Mouse (Mus musculus) retina, embryonic 14.5 days (tissue): ENCODE measurements around the gene Pvr.
"Not testable (repeated sequence)": the region's sequence is repeated elsewhere in the genome, so short reads cannot be mapped to it uniquely, and the experiment has no call there.

ENCODE experiments used
- DNase-seq: peaks from one replicate; pipeline ENCODE4 v3.0.0-alpha.2; 2015; ENCODE audit warnings: low spot score

Pvr gene

GRCm38 (mm10) chr7:19932877-19933809 is 12.2 kb upstream of the Pvr start:
- DNase-seq = peak; percentile 60

- DNase-seq = peak; percentile 43
Measured at GRCm38 (mm10) chr7:19932133-19932876, 11.3 kb upstream of the Pvr start.

DNA sequence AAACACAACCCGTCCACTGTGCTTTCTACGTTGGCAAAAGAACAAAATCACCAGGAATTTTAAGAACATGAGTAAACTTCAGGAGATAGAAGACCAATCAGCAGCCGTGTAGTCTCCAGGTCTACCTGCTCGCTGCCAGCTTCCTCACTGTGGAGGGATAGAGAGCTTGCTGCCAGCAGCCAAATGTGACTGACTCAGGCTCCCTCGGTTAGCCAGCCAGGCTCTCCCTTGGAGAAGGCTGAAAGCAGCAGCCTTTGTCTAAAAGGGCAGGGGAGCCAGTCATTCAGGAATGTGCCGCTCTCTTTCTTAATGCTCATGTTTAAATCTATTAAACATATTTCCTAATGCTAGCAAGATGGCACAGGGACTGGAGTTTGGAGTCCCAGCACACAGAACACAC is 9.5 kb upstream of the Pvr start:
- not testable (repeated sequence) for DNase-seq

DNA sequence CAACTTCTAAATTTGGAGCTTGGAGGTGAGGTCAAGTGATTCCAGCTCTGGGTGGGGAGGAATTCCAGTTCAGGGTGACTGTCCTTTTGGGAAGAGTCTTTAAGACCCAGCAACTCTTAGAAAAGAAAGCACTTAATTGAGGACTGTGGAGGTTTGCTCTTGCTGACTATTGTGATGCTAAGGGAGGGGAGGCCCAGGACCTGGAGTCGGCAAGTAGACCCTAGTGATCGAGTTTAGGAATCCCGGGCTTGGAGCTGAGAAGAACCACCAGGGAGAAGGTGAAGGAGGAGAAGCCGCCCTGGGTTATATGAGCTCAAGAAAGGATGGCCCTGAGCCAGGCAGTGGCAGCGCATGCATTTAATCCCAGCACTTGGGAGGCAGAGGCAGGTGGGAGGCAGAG is 7.5 kb upstream of the Pvr start:
- DNase-seq = no peak

DNA sequence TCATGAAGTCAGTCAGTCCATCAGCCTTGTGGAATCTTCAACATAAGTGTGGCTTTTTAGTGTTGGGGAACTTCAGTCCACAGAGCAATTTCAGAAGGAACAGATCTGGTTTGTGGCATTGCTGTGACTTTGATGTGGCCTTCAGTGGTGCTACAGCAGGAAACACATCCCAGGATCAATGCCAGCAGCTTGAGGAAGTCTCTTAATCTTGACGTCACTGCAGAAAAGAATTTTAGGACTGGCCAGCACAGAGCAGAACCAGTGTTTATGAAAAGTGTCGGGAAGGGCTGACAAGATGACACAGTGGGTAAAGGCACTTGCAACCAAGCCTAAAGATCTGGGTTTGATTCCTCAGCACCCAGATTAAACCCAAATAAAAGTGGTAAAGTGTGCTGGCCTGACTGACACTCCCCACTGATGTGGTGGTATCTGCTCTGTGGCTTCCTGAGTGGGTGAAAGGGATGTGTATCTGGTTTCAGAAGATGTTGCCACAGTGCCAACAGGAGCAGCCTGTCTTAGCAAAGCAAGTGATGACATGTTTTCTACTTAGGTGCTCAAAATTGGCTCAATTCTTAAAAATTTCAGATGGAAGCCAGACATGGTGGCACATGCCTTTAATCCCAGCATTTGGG is 6.0 kb upstream of the Pvr start:
- DNase-seq = no peak

DNA sequence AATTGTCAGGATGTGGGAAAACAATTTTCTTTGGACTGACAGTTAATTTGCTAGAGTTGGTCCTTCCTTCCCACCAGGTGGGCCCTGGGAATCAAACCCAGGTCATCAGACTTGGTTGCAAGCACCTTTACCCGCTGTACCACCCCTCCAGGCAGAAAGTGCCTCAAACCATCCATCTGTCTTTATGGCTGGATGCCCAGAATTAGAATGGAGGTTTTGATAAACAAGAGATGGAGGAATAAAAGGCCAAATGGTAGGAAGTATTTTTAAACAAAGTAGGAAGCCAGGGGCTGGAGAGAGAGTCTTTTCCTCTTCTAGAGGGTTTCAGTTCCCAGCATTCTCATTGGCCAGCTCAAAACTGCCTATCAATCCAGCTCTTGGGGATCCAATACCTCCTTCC is 4.4 kb upstream of the Pvr start:
- no peak for DNase-seq

- no peak for DNase-seq
Measured at GRCm38 (mm10) chr7:19923797-19924196, 2.8 kb upstream of the Pvr start.

DNA sequence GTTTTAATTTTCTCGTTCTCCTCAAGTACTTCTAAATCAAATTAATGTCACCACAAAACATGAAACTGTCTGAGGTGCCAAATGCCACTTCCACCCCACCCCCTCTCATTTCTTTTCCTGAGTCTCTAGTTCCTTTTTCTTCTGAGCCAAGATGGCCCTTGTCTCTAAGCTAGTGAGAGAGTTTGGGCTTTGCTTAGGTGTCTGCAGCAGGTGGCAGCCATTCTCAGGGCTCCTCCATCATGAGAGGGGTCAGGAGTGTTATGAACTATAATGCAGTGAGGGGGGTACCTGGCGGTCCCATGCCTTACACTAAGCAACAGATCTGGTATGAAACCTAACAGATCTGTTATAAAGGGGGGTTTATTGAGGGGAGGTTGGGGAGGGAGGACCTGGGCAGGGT is 2.4 kb upstream of the Pvr start:
- DNase-seq = no peak

GRCm38 (mm10) chr7:19920166-19920505 is 824 bp downstream of the Pvr start:
- no peak for DNase-seq

DNA sequence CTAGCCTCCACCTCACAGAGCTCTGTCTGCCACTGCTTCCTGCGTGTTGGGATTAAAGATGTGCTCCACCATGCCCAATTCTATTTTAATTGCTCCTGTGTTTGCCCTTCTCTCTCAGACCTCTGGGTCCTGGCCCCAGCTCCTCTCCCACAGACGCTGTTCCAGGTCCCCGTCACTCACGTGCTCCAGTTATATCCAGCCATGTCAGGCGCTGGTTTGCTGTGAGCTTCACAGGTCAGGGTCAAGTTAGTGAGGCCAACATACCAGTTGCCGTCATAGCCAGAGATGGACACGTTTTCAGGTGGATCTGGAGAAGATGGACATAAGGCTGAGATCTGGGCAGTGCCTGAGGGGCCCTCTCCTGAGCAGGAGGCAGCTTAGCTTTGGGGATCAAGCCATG is 6.4 kb downstream of the Pvr start:
- DNase-seq = no peak

GRCm38 (mm10) chr7:19911695-19912524 is 9.1 kb downstream of the Pvr start:
- DNase-seq = no peak

DNA sequence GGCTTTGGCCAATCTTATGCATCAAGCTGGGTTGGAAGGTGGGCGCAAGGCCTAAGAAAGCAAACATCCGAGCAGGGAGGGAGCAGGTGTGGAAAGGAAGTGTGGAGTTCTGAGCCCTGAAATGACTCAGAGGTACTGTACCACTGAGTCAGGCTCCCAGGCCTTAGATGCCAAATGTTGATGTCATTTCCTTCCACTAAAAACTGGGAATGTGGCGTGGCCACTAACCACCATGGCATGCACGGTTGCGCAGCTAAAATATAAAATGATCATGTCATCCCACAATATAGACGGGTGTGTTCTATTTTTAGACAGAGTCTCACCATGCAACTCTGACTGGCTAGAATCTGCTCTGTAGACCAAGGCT is 9.7 kb downstream of the Pvr start:
- DNase-seq = no peak

DNA sequence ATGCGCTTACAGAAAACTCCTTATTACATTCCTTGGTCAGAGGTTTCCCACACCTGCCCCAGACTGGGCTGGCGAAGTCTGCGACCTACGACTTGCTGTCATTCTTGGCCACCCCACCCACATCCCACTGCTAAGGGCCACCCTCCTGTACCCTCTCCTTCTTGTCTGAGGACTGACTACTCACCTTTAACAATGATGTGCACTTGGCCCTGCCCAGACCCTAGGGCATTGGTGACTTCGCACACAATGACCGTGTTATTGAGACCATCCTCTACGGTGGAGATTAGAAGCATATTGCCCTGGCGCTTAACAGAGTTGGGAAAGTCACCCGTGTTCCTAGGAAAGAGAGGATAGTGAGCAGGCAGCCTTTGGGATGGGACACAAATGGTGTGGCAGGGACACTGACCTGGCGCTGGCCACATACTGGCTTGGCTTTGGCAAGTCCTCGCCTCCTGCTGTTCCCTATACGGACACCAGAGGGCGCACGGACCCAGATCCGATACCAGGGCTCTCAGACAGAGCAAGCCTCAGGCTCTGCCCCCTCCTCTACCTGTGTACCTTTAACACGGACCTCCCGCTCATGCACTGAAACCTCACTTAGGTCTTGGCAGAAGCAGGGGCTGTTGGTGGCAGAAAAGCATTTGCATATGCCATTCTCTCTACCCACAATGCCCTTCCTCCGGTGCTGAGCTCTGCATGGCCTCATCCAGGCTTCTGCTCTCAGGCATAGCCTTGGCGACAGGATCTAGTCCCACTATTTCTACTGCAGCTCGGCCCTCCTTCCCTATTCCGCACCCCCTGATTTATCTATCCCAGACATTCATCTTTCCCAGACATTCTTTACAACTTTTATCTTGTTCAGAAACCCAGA is 10.3 kb downstream of the Pvr start:
- DNase-seq = peak; percentile 88

GRCm38 (mm10) chr7:19889881-19890280 is 31.1 kb downstream of the Pvr start:
- DNase-seq = peak; percentile 66

GRCm38 (mm10) chr7:19887849-19888248 is 33.1 kb downstream of the Pvr start, which contains the start of gene Ceacam19:
Gene Ceacam19 (minus strand): TSS chr7:19887965.
- no peak for DNase-seq

GRCm38 (mm10) chr7:19880754-19881153 is 40.2 kb downstream of the Pvr start:
- no peak for DNase-seq

DNA sequence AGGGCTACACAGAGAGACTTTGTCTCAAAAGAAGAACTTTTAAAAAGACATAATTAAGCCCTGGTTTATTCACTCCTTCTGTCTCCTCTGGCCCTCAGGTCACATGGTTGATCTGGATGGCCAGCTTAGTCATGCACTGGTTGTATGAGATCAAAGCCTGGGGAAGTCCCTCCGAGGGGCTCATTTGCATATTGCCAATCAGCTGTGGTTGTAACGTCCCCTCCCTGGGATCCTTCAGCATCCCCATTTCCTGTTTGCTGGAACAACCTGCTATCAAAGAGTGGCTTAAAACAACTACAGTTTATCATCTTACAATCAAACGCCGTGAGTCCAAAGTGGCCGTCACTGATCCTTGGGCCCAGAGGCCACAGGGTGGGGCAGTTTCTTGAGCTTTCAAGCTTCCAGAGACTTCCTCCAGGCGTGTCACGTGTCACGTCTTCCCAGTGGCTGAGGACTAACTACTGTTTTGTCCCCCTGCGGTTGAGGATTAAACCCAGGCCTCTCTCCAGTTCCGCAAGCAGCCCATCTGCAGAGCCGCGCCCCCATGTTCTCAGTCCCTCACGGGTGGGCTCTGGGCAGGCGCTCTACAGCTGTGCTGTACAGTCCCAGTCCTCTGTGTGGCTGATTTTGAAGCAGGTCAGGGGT is 44.1 kb downstream of the Pvr start:
- DNase-seq = no peak

- DNase-seq = peak; percentile 71
Measured at GRCm38 (mm10) chr7:19875948-19876682, 44.8 kb downstream of the Pvr start.

DNA sequence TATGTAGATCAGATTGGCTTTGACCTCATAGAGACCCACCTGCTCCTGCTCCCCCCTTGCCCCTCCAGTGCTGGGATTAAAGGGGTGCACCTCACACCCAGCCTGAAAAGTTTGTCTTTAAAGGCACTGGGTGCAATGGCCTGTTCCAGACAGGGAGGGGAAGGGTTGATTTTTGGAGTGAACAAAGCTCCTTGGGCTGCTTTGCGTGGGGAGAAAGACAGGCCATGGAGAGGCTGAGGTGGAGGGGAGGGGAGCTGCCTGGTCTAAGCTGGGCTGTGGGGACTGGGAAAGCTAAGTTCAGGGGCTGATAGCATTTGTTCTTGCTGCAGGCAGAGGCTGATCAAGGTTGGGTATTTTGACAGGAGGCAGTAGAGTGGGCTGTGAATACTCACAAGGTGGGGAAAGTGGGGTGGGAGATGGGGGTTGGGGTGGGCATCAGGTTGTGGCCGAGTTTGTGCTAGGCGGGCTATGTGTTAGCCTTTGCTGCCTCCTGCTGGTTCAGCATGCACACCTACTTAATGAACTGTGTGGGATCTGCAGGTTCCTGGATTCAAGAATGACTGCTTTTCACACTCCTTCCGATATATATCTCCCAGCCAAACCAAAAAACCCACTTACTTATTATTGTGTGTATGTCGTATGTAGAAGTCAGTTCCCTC is 48.9 kb downstream of the Pvr start:
- peak; percentile 39 for DNase-seq
